Mouse (Mus musculus) testis, adult 2 months (tissue): ENCODE results near the gene Klrb1f.

Experiments used
- CTCF ChIP-seq: fragments of 200-500 bp; IDR thresholded peaks from 2 replicates; pipeline ENCODE4 v1.5.1; 2012; ENCODE audit warnings: low read depth, mild to moderate bottlenecking, inconsistent platforms, low read length, moderate library complexity; ENCODE audit not compliant: control insufficient read depth, insufficient read depth, insufficient replicate concordance
- POLR2A ChIP-seq: fragments of 200-500 bp; IDR thresholded peaks from 2 replicates; pipeline ENCODE4 v1.6.1; 2012; ENCODE audit warnings: low read depth, mild to moderate bottlenecking, inconsistent platforms, low read length, moderate library complexity; ENCODE audit not compliant: control insufficient read depth

- TF ChIP-seq POLR2A (no peak), CTCF (no peak)
Observed at GRCm38 (mm10) chr6:129088161-129088560, 42.5 kb downstream of the Klrb1f start.
